Mouse (Mus musculus) neutrophil, adult 83 days (primary cell): Measurements from ENCODE around the gene BC053393. TPM values are rescaled to one million over a fixed set of nuclear protein-coding genes. Genes with fewer than 3 reads are reported as not detected.

Experiments
- total RNA-seq, 2 experiments: library from RNA; stranded (reverse); gene quantifications; one replicate each; pipeline ENCODE4 v1.2.4; 2023

Gene BC053393
- not detected for total RNA-seq

GRCm38 (mm10) chr11:46571327-46571726 lies at the start of gene BC053393:
BC053393 (plus strand) TSS chr11:46571536.

GRCm38 (mm10) chr11:46523912-46524311 lies 47.4 kb upstream of the BC053393 start, which contains the start of gene Gm12169:
Gm12169 (plus strand) TSS chr11:46524212.

GRCm38 (mm10) chr11:46629211-46629795 lies 58.0 kb downstream of the BC053393 start, which contains the start of gene Dppa1:
Dppa1 (minus strand) TSS chr11:46629261.

Other genes with a start within 250 kb of the BC053393 start
- 1 to 10 TPM; 2.1 TPM for gene Itk, start 182.0 kb upstream of the BC053393 start, total RNA-seq
- 1 to 10 TPM in 1 of 2 experiments, under 1 TPM in 1; 0.93 to 1.8 TPM for gene Fam71b, start 175.0 kb upstream of the BC053393 start, total RNA-seq
- 10 to 100 TPM; 32.0 to 43.4 TPM for gene Med7, start 134.6 kb upstream of the BC053393 start, total RNA-seq
- gene Havcr2, start 116.6 kb upstream of the BC053393 start, total RNA-seq = under 1 TPM; 0.44 to 0.53 TPM
- not detected for gene Gm12169, start 47.3 kb upstream of the BC053393 start, total RNA-seq
- not detected for gene Dppa1, start 57.7 kb downstream of the BC053393 start, total RNA-seq
- under 1 TPM in 1 of 2 experiments, not detected in 1; 0.20 TPM for gene Timd2, start 135.5 kb downstream of the BC053393 start, total RNA-seq
- not detected for gene Havcr1, start 163.5 kb downstream of the BC053393 start, total RNA-seq
- gene Timd4, start 239.3 kb downstream of the BC053393 start, total RNA-seq = under 1 TPM; 0.20 to 0.24 TPM